Mouse (Mus musculus): Measurements from ENCODE around the gene Tcea2. TPM values are rescaled to one million over a fixed set of nuclear protein-coding genes. Genes with fewer than 3 reads are reported as not detected.

Tcea2 gene
- polyA plus RNA-seq, 1 experiment from 2014 or later = 14.9 TPM

GRCm38 (mm10) chr2:181692304-181692703 is 12.2 kb downstream of the Tcea2 start:
- Histone ChIP-seq H3K9ac (no peak overlapping the region), H3K4me2 (replicated peaks) (peak overlapping the region; percentile 95; the same call in 1 of the 2 replicates), H3K4me1 (replicated peaks) (peaks cover 8% of the 10 kb centered on the region), H3K36me3 (no peaks in the 10 kb centered on the region), H3K27me3 (replicated peaks) (no peaks in the 10 kb centered on the region), H3K9me3 (no peaks in the 10 kb centered on the region), H3K4me3 (replicated peaks) (0 out of 2 replicates have a peak overlapping the region, but pooled peaks have one; percentile 65), H3K27ac (no peak overlapping the region)
- 94% methylated on average over 3 of the region's 3 CpGs for WGBS
- no peak for ATAC-seq

- Histone ChIP-seq H3K27me3 (replicated peaks) (no peaks in the 10 kb centered on the region), H3K27ac (0 out of 2 replicates have a peak within 1 kb of the TSS, but pooled peaks have one; percentile 32), H3K9ac (peak within 1 kb of the TSS; percentile 74), H3K36me3 (no peaks in the 10 kb centered on the region), H3K9me3 (no peaks in the 10 kb centered on the region), H3K4me1 (replicated peaks) (peaks cover 8% of the 10 kb centered on the region), H3K4me3 (replicated peaks) (peak within 1 kb of the TSS; percentile 65), H3K4me2 (replicated peaks) (peak within 1 kb of the TSS; percentile 95)
- peak; percentile 92 for ATAC-seq
- under 1% methylated on average over 75 of the region's 75 CpGs for WGBS
Measured at GRCm38 (mm10) chr2:181693339-181694280, 13.5 kb downstream of the Tcea2 start, which contains the start of gene Rgs19. Rgs19 (minus strand) TSS chr2:181693977.

- H3K36me3 ChIP-seq = no peaks in the 10 kb centered on the region
- no peak overlapping the region for H3K4me3 ChIP-seq (replicated peaks)
- no peak overlapping the region; the same call in 1 of the 2 replicates for H3K9ac ChIP-seq
- no peaks in the 10 kb centered on the region for H3K9me3 ChIP-seq
- WGBS = 89% methylated on average over 3 of the region's 3 CpGs
- ATAC-seq = no peak
- no peak overlapping the region for H3K27ac ChIP-seq
- peak overlapping the region; percentile 95; the same call in 1 of the 2 replicates for H3K4me2 ChIP-seq (replicated peaks)
- H3K4me1 ChIP-seq (replicated peaks) = peaks cover 8% of the 10 kb centered on the region
- no peaks in the 10 kb centered on the region for H3K27me3 ChIP-seq (replicated peaks)
Measured at GRCm38 (mm10) chr2:181694581-181694980, 14.5 kb downstream of the Tcea2 start.

GRCm38 (mm10) chr2:181695776-181696175 is 15.7 kb downstream of the Tcea2 start:
- ATAC-seq = no peak

GRCm38 (mm10) chr2:181696801-181697420 is 16.8 kb downstream of the Tcea2 start:
- WGBS = 75% methylated on average over 33 of the region's 33 CpGs
- H3K4me2 ChIP-seq (replicated peaks) = no peak overlapping the region

More at GRCm38 (mm10) chr2:181695776-181696175, 15.7 kb downstream of the Tcea2 start:
- WGBS = 73% methylated on average over 1 of the region's 1 CpGs
- H3K4me1 ChIP-seq (replicated peaks) = peaks cover 8% of the 10 kb centered on the region
- no peaks in the 10 kb centered on the region for H3K9me3 ChIP-seq
- no peak overlapping the region for H3K27ac ChIP-seq
- no peak overlapping the region for H3K4me2 ChIP-seq (replicated peaks)
- no peaks in the 10 kb centered on the region for H3K36me3 ChIP-seq
- H3K9ac ChIP-seq = no peak overlapping the region
- no peak overlapping the region for H3K4me3 ChIP-seq (replicated peaks)
- no peaks in the 10 kb centered on the region for H3K27me3 ChIP-seq (replicated peaks)

GRCm38 (mm10) chr2:181698241-181698640 is 18.1 kb downstream of the Tcea2 start, which contains the start of gene Lkaaear1:
Lkaaear1 (minus strand) TSS chr2:181698442.
- Histone ChIP-seq H3K4me2 (replicated peaks) (no peak within 1 kb of the TSS), H3K36me3 (no peaks in the 10 kb centered on the region), H3K27me3 (replicated peaks) (no peaks in the 10 kb centered on the region), H3K4me3 (replicated peaks) (no peak within 1 kb of the TSS), H3K4me1 (replicated peaks) (peaks cover under 1% of the 10 kb centered on the region; the same call in 1 of the 2 replicates), H3K27ac (no peak within 1 kb of the TSS), H3K9ac (no peak within 1 kb of the TSS), H3K9me3 (no peaks in the 10 kb centered on the region)
- no peak for ATAC-seq
- WGBS = 53% methylated on average over 5 of the region's 5 CpGs

More at GRCm38 (mm10) chr2:181696801-181697420, 16.8 kb downstream of the Tcea2 start:
- Histone ChIP-seq H3K9me3 (no peaks in the 10 kb centered on the region), H3K36me3 (no peaks in the 10 kb centered on the region), H3K27me3 (replicated peaks) (no peaks in the 10 kb centered on the region), H3K9ac (no peak overlapping the region), H3K4me3 (replicated peaks) (no peak overlapping the region), H3K27ac (no peak overlapping the region), H3K4me1 (replicated peaks) (peaks cover 8% of the 10 kb centered on the region)
- no peak for ATAC-seq

DNA sequence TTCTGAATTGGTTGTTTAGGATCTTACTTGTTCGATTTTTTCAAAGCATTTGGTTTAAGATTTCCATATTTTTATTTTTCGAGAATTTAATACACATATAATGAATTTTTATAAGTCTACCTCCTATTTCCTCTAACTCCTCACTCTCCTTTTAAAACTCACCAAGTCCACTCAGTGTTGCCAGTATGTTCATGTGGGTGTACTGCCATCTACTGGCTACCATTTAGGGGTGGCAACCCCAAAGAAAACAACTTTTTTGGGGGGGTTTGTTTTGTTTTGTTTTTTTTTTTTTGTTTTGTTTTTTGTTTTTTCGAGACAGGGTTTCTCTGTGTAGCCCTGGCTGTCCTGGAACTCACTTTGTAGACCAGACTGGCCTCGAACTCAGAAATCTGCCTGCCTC is 26.6 kb downstream of the Tcea2 start:
- no peak overlapping the region for H3K27ac ChIP-seq
- no peak overlapping the region for H3K4me2 ChIP-seq (replicated peaks)
- WGBS = 38% methylated on average over 4 of the region's 4 CpGs
- H3K36me3 ChIP-seq = no peaks in the 10 kb centered on the region
- no peak overlapping the region for H3K4me3 ChIP-seq (replicated peaks)
- H3K9ac ChIP-seq = no peak overlapping the region
- no peaks in the 10 kb centered on the region for H3K9me3 ChIP-seq
- H3K4me1 ChIP-seq (replicated peaks) = no peaks in the 10 kb centered on the region
- H3K27me3 ChIP-seq (replicated peaks) = no peaks in the 10 kb centered on the region
- ATAC-seq = no peak

- Histone ChIP-seq H3K9ac (no peak overlapping the region), H3K27me3 (replicated peaks) (no peaks in the 10 kb centered on the region), H3K36me3 (no peaks in the 10 kb centered on the region), H3K27ac (no peak overlapping the region), H3K4me3 (replicated peaks) (no peak overlapping the region), H3K9me3 (no peaks in the 10 kb centered on the region), H3K4me1 (replicated peaks) (peaks cover 4% of the 10 kb centered on the region; the same call in 1 of the 2 replicates), H3K4me2 (replicated peaks) (no peak overlapping the region)
- ATAC-seq = no peak
- 93% methylated on average over 1 of the region's 1 CpGs for WGBS
Measured at GRCm38 (mm10) chr2:181713749-181714148, 33.6 kb downstream of the Tcea2 start.

DNA sequence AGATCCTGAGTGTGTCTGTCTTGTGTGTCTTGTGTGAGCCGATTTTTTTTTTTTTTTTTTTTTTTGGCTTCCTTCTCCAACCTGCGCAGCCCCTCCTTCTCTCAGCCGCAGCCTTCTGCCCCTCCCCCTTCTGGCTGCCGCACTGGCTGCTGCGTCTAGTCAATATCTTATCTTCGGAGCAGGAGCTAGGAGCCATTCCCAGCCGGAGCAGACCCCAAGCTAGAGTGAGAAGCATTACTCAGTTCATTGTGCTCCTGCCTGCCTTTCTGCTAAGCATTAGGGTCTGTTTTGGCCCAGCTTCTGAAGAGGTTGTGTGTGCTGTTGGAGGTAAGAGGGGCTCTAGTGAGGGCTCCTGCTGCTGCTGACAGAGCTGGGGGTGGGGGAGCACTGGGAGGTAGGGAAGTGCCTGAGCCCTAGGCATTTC is 34.8 kb downstream of the Tcea2 start, which contains the start of gene Oprl1:
Gene Oprl1 (plus strand): TSS at position 114 of the 424 bp plus-strand sequence.
- Histone ChIP-seq H3K36me3 (no peaks in the 10 kb centered on the region), H3K9me3 (no peaks in the 10 kb centered on the region), H3K27me3 (replicated peaks) (no peaks in the 10 kb centered on the region), H3K9ac (no peak within 1 kb of the TSS), H3K4me1 (replicated peaks) (peaks cover 4% of the 10 kb centered on the region; the same call in 1 of the 2 replicates), H3K27ac (no peak within 1 kb of the TSS), H3K4me3 (replicated peaks) (0 out of 2 replicates have a peak within 1 kb of the TSS, but pooled peaks have one; percentile 6), H3K4me2 (replicated peaks) (peak within 1 kb of the TSS; percentile 48)
- ATAC-seq = peak; percentile 62; the same call in 1 of the 2 replicates
- 0% methylated on average over 7 of the region's 7 CpGs for WGBS

GRCm38 (mm10) chr2:181715382-181715781 is 35.3 kb downstream of the Tcea2 start:
- WGBS = 71% methylated on average over 3 of the region's 3 CpGs
- no peak for ATAC-seq

GRCm38 (mm10) chr2:181716991-181717390 is 36.9 kb downstream of the Tcea2 start:
- H3K4me1 ChIP-seq (replicated peaks) = peaks cover 4% of the 10 kb centered on the region; the same call in 1 of the 2 replicates
- H3K4me3 ChIP-seq (replicated peaks) = no peak overlapping the region
- H3K4me2 ChIP-seq (replicated peaks) = no peak overlapping the region
- H3K9ac ChIP-seq = no peak overlapping the region
- no peaks in the 10 kb centered on the region for H3K36me3 ChIP-seq
- WGBS = 52% methylated on average over 3 of the region's 3 CpGs
- ATAC-seq = no peak
- H3K27ac ChIP-seq = no peak overlapping the region
- no peaks in the 10 kb centered on the region for H3K27me3 ChIP-seq (replicated peaks)
- H3K9me3 ChIP-seq = no peaks in the 10 kb centered on the region

More at GRCm38 (mm10) chr2:181715382-181715781, 35.3 kb downstream of the Tcea2 start:
- Histone ChIP-seq H3K4me1 (replicated peaks) (peaks cover 4% of the 10 kb centered on the region; the same call in 1 of the 2 replicates), H3K9ac (no peak overlapping the region), H3K27me3 (replicated peaks) (no peaks in the 10 kb centered on the region), H3K4me3 (replicated peaks) (no peak overlapping the region), H3K36me3 (no peaks in the 10 kb centered on the region), H3K27ac (no peak overlapping the region), H3K4me2 (replicated peaks) (peak overlapping the region; percentile 48; the same call in 1 of the 2 replicates), H3K9me3 (no peaks in the 10 kb centered on the region)

DNA sequence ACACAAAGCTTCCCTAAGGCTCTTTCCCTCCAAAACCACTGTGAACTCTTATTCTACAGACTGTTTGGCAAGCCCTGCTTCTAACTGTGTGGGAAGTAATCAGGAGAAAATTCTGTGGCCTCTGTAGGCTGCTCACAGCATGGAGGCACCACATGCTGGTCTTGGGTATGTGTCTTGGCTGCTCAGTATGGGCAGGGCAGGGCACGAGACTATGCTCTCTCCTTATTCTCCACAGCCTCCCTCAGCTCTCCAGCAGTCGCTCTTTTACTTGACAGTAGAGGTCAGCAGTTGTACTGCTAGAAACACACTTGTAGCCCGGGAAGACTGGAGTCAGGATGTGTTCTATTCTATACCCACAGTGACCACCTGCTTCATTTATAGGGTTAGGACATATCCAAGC is 40.0 kb downstream of the Tcea2 start:
- no peaks in the 10 kb centered on the region for H3K36me3 ChIP-seq
- H3K9ac ChIP-seq = no peak overlapping the region
- 27% methylated on average over 3 of the region's 3 CpGs for WGBS
- no peak overlapping the region for H3K27ac ChIP-seq
- H3K4me2 ChIP-seq (replicated peaks) = no peak overlapping the region
- no peaks in the 10 kb centered on the region for H3K27me3 ChIP-seq (replicated peaks)
- no peak overlapping the region for H3K4me3 ChIP-seq (replicated peaks)
- ATAC-seq = no peak
- peaks cover 1% of the 10 kb centered on the region; the same call in 1 of the 2 replicates for H3K4me1 ChIP-seq (replicated peaks)
- H3K9me3 ChIP-seq = no peaks in the 10 kb centered on the region

Data from intestine, embryonic 15.5 days (tissue).